Mouse (Mus musculus): ENCODE data around the gene Manf.

The Manf gene

GRCm38 (mm10) chr9:106891829-106892551, at the start of gene Manf:
Gene Manf, minus strand, starts transcription at chr9:106891979.
- DNase-seq: peak; percentile 98

DNA sequence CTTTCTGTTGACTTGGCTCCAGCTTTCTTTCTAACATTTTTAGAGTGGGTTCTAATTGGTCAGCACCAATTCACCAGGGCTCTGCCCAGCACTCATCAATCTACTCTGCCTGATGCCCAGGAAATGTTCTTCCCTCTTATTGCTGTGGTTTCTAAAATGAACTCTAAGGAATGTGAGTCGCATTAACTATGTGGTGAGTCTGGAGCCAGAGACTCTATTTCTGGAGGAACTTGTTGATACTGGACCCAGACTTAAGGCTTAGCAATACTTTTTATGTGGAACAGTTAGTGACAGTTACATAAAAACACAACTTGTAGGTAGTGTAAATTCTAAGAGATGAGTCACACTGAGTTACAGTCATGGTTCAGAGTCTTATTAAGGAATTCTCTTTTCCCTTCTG, 43.2 kb upstream of the Manf start:
- no peak for DNase-seq

DNA sequence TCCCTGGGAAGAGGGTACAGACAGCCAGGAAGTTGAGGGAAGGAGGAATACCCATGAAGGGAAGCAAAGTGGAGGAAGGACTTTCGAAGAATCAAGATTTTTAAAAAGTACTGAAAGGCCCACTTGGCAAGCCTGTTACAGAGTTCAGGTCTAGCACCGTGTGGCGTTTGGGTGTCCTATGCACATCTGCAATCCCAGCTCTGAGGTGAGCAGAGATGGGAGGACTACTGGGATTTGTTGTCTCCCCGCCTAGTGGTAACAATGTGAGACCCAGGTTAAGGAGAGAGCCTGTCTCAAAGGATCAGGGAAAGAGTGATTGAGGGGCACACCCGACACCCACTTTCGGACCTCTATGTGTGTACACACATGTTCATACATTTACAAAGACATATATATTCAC, 23.1 kb upstream of the Manf start:
- no peak for DNase-seq

DNA sequence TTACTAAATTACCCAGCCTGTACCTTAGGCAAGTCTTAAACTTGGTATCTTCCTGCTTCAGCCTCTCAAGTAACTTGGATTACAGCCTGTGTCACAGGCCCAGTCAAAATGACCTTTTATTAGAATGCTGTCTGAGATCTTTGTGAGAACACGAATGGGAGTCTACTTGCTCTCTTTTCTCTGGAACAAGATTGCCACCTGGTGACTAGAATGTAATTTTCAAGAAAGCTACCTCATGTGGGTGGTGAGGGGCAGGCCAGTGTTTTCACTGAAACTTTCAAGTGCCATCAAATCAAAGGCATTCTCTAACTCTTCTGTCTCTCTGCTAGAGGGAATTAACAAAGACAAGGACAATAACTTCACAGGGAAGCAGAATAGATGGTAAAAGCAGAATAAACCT, 22.0 kb upstream of the Manf start:
- no peak for DNase-seq

DNA sequence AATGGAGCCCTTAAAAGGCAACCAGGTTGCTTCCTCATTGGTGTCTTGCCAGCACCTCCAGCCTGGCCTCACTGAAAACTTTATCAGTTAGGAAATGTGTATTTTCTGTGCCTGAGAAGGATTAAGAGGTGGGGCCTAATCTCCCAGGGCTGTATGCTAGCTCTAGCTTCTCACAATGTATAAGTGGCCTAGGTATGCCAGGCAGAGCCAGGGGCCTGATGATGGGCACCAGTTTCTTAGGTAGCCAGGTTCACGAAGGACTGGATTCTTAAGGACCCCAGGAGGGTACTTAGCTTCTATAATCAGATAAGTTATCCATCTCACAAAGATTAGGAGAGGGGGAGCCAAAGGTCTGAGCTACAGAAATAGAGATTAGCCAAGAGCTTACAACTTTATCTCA, 19.8 kb upstream of the Manf start:
- no peak for DNase-seq

GRCm38 (mm10) chr9:106908715-106909114, 16.9 kb upstream of the Manf start:
- DNase-seq: no peak

DNA sequence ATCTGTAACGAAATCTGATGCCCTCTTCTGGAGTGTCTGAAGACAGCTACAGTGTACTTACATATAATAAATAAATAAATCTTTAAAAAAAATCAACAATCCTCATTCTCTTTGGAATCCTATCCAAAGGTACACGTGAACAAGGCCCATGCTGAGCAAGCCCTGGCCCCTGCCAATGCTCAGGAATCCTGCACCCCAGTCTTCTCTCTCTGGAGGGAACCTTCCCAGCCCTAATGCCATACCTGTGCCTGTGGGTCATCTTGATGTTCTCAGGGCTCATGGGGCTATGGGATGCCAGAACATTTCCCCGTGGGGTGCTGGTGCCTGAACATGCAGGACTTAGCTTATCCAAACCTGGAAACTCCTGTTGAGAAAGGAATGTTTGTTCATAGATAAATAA, 16.4 kb upstream of the Manf start:
- DNase-seq: no peak

GRCm38 (mm10) chr9:106906597-106906996, 14.8 kb upstream of the Manf start:
- DNase-seq: no peak

- DNase-seq: peak; percentile 44
Observed at GRCm38 (mm10) chr9:106903791-106904134, 12.0 kb upstream of the Manf start.

DNA sequence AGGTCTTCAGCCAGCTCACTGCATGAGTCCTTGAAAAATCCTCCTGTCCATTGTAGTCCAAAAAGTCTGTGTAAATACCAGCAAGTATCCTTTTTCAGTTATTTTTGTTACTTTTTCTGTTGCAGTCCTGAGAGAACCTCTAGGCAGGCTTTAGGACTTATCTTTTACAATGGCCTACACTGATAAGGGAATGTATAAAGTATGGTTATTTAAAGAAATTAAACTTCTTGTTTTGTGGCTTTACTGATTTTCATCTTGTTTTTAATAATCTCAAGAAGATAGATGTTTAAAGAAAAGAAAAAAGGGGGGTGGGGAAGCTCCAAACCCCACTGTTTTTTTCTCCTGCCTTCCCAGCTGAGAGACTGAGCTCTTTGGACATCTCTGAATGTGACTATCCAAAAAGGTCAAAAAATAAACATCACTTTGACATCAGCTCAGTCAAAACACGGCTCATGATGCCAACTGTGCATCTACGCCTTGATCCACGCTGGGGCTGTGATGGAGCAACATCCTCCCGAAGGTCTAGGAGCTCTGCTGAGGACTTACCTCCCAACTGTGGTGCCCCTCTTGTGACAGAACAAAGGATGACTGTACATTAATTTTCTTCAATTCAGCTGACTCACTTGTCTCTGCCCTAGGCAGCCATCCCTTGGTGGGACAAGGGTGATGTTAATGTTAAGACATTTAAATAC, 11.5 kb upstream of the Manf start:
- no peak for DNase-seq

- no peak for DNase-seq
Observed at GRCm38 (mm10) chr9:106901596-106901995, 9.8 kb upstream of the Manf start.

- no peak for DNase-seq
Observed at GRCm38 (mm10) chr9:106898901-106899300, 7.1 kb upstream of the Manf start.

GRCm38 (mm10) chr9:106893327-106893726, 1.5 kb upstream of the Manf start:
- peak; percentile 43 for DNase-seq

GRCm38 (mm10) chr9:106892552-106892875, 735 bp upstream of the Manf start:
- DNase-seq: no peak

- peak; percentile 79 for DNase-seq
Observed at GRCm38 (mm10) chr9:106891341-106891741, 438 bp downstream of the Manf start.

- DNase-seq: peak; percentile 55
Observed at GRCm38 (mm10) chr9:106890496-106891240, 1.1 kb downstream of the Manf start.

DNA sequence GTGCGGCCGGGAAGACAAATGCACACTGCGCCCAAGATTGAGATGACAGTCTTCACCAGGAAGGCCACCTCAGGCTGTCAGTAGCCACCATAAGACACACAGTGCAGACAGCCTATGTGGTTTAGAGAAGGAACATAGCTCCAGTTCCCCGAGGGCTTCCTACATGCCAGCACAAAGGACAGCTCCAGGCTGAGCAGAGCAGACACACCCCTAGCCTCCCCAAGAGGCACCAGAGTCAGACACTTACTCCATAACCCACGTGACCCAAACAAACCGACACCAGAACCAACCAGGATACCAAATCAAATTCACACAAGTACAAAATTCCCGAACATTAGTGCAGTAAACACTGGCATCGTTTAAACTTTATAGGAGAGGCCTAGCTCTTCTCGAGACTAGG, 2.5 kb downstream of the Manf start:
- DNase-seq: peak; percentile 26

DNA sequence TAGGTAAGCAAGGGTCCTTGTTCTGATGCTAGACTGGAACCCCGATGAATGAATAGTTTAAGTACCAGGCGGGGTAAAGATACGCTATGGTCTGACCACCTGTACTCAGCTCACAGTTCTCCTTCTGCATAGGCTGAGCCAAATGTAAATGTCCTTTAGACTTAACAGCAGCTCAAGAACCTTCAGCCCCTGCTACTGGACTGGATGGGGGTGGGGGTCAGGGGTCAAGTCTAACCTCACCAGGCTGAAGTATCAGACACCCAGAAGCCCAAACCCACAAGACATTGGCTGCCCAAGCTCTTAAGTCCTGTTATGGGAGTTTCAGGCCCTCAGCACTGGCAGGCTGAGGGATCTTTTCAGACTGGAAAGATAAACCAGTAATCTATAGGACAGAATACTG, 3.4 kb downstream of the Manf start:
- peak; percentile 55 for DNase-seq

DNA sequence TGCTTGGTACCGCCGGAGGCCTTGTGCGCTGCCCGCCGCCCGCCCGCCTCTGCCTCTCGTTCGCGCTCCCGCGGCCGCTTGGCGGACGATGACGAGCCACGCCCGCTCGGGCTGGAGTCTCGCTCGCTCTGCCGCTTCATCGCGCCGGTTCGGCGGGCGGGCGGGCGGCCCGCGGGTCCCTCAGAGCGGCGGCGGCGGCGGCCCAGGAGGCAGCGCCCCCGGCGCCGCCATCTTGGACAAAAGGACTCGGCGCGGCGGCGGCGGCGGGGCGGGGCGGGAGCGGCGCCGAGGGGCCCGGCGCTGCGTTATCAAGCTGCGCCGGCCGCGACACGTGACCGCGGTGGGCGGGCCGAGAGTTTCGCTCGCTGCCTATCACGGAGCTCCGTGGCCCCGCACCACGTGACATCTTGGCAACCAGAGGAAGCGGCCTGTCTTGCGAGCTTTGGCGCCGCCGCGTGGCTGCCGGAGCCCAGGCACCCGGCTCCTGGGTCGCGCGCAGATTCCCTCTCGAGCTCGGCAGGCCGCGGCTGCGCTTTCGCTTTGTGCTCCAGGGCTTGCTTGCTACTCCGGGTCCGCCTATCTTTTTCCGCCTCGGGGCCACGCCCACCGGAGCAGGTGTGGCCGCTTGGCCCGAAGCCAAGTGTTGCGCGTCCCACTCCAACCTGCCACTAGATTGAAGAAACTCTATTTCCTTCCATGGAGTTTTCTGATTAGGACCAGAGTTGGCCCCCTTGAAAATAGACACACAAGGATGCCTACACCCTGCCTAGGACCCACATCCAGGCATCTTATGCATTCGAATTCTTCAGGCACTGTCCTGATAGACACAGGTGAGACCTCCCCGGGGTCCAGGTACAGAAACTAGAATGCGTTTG, 4.7 kb downstream of the Manf start, which contains the start of gene Rbm15b:
Gene Rbm15b, minus strand, starts transcription at position 601 of the 875 bp plus-strand sequence.
- peak; percentile 98 for DNase-seq

- peak; percentile 68 for DNase-seq
Observed at GRCm38 (mm10) chr9:106885901-106886731, 5.7 kb downstream of the Manf start.

DNA sequence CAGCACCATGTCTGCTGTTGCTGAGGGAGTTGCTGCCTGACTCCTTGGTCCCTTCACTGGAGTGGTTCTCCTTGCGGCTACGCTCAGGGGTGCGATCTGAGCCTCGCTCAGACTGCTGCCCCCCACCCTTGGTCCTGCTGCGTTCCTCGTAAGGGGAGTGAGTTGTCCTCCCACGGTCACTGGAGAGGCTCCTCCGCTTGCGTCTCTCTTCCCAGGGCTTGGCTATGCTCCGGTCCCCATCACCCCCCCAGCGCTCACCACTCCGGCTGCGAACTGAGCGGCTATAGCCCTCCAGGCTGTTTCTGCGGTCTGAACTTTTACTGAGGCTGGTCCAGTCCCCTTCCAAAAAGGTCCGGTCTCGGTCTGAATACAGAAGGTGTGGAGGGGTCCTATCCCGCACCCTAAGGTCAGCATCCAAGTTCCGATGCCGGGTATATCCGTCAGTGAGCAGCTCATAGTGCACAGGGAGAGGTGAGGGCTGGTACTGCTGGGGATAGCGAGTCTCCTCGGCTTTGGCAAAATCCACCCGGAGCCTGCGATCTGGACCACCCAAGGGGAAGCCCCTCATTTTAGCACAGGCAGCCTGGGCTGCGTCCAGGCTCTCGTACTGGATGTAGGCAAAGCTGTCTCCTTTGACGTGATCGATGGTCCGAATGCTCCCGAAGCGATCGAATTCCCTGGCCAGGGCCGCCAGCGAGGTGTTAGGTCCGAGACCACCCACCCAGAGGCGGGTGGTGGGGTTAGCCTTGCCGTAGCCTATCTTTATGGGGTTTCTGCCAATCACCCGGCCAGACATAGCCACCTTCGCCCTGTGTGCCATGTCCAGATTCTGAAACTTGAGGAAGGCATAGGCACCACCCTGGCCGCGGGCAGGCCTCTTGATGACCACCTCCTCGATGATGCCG, 6.5 kb downstream of the Manf start:
- DNase-seq: peak; percentile 57
